Mouse (Mus musculus) lung, adult 2 months (tissue): ENCODE measurements around the gene Tsx.

ENCODE experiments used
- CTCF ChIP-seq: fragments of 200-500 bp; IDR thresholded peaks from 2 replicates; pipeline ENCODE4 v1.5.1; 2011; ENCODE audit warnings: mild to moderate bottlenecking, low read length, control low read depth; ENCODE audit not compliant: insufficient read depth
- POLR2A ChIP-seq: fragments of 200-500 bp; IDR thresholded peaks from 2 replicates; pipeline ENCODE4 v1.6.1; 2011; ENCODE audit warnings: low read depth, mild to moderate bottlenecking, control low read depth, low read length, borderline replicate concordance; ENCODE audit errors: extremely low read depth

DNA sequence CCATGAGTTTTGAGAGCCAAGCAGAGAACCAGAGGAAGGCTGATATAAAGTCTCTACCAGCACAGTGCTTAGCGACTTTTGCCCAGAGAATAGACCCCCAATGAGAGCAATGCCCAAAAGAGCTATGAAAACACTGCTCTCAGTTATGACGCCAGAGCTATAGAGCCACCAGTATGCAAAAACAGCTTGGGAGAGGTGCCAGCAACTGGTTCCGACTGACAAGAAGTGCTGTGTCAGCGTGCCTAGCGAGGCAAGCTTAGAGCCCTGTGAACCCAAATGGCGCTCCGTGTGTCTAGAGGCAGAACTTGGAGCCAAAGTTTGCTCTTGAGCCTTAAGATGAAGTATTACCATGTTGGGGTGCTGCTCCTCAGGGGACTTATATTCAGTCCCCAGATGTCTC, 13.4 kb downstream of the Tsx start:
- TF ChIP-seq CTCF (no peak), POLR2A (no peak)
